Mouse (Mus musculus) kidney, postnatal 25 days (tissue): Measurements from ENCODE around the gene Dok4.

Experiments used
- DNase-seq, 2 experiments: peaks; one replicate each; pipeline ENCODE4 v3.0.0; 2021; ENCODE audit warnings: mixed read lengths in 2 of 2

The Dok4 gene

GRCm38 (mm10) chr8:94876197-94876730 is at the start of gene Dok4:
Dok4 (minus strand) TSS chr8:94876330.
- peak; percentile 95 to 96 for DNase-seq

DNA sequence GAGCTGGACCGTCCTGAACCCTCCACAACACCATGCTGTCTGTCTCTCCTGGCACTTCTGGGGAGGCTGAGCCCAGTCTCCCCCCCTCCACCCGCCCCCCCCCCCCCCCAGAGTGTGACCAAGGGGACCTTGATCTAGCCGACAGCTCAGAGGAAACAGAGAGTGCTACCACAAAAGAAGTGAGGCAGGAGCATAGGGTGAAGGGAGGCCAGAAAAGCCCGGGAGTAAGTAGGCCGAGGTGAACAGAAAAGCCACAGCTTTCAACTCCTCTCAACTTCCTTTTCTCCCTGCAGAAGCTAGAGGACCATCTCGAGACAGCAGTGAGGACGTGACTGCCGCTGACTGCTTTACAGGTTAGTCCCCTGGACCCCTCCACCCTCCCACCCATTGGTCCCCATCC is 47.3 kb upstream of the Dok4 start, which contains the start of gene Adgrg5:
Adgrg5 (plus strand) TSS at position 290 of the 400 bp plus-strand sequence.
- no peak for DNase-seq

DNA sequence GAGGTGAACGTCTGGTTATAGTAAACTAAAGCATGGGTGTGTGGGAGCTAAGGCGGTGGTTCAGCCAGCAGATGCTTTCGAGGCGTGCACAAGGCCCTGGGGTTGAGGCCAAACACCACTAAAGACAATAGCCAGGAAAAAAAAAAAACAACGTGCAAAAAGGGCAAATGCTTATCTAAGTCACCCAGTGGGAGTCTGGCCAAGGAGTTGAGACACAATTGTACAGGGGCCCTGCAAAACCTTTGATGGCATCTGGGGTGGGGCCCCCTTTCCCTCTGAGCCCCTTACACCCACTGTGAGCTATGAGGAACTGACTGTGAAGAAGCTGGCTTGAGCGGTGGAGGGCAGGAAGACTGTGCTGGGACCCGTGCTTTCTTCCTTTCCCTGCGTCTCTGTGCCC is 46.5 kb upstream of the Dok4 start:
- DNase-seq, result no peak

DNA sequence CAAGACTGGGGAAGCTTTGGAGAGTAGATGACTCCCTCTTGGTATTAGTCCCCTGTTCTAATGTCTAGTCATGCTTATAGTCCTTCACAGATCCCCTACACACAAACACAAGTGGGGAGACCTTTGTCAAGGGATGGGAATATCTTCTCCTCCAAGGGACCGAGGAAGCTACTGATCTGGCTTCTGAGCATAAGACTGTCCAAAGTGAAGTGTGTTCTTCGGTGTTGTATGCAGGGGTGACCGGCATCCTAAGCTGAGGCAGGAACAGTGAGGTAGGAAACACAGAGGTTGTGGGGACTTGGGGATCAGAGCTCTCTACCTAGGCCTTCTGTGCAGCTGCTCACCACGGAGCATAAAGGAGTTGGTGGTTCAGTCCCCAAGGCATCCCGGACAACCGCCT is 46.0 kb upstream of the Dok4 start:
- no peak for DNase-seq

DNA sequence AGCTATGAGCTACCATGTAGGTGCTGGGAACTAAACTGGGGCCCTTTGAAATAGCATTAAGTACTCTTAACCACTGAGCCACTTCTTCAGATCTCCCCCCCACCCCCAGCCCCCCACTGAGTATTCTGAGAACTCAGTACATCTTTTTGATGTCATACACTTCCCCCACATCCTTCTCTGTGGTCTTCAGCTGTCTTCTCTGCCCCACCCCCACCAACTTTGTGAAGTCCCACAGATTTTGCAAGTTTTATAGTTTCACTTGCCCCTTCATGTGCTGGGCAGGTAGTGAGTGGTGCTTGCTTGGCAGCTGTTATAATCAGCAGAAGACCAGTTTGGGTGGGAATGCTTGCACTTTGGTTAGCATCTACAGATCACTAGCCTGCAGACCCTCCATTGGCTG is 43.1 kb upstream of the Dok4 start:
- DNase-seq, result no peak

GRCm38 (mm10) chr8:94917851-94918495 is 41.8 kb upstream of the Dok4 start, which contains the start of gene Ccdc102a:
Ccdc102a (minus strand) TSS chr8:94918098.
- peak; percentile 54 to 77 for DNase-seq

DNA sequence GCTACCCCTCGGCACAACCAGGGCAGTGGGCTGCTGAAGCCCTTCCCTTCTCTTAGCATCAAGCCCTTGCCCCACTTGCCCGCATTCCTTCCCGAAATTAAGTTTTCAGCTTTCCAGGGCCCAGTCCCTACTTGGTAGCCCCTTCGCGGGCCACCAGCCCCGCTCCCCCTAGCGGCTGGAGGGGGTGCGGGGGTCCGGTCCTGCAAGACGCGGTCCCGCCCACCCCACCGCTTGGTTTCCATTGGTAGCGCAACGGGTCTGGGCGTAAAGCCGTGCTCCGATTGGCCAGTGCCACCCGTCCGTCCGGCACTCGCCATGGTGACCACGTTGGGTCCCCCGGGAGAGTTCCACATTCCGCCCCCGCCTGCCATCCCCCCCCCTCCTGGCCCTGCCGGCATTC is 41.2 kb upstream of the Dok4 start:
- peak; percentile 97 to 98 for DNase-seq

DNA sequence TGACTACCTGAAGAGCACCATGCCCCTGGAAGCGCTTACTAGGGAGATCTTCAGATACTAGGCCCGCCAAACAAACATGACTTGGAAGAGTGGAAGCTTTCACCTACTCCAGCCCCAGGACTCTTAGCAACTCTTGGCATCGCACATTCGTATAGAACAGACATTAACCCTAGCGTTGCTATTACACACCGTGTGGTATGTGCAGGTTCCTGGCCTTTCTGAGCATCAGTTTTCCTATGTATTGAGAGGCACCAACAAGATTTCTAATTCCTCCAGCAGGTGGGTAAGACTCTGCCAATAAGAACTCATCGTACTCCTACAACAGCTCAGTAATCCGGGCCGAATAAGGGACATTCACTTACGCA is 40.8 kb upstream of the Dok4 start:
- DNase-seq, result no peak

DNA sequence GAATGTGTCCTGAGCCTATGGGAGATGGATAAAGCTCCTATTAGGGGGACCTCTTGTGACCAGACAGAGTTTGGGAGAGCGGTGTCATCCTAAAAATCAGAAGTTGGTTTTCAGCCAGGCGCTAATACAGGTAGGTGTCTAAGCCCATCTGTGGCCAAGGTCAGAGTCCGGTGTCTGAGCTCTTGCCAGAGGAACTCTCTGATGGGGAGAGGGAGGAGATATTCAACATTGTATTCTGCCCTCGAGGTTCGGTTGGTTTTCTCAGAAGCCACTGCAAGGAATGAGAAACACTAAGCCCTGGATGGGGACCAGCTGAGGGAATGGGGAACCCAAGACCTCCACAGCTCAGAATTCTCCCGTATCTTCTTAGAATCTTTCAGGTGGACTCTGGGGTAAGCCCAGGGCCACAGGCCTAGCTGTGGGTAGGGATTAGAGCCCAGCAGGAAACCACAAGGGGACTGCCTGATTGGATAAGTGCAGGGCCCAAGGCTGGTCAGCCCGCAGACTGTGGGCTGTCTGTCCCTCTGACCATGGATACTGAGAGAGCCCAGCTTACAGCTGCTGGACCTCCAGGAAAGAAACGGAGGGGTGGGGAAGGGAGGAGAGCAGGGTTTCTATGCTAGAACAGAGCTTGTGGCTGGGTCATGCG is 40.3 kb upstream of the Dok4 start:
- DNase-seq, result no peak

DNA sequence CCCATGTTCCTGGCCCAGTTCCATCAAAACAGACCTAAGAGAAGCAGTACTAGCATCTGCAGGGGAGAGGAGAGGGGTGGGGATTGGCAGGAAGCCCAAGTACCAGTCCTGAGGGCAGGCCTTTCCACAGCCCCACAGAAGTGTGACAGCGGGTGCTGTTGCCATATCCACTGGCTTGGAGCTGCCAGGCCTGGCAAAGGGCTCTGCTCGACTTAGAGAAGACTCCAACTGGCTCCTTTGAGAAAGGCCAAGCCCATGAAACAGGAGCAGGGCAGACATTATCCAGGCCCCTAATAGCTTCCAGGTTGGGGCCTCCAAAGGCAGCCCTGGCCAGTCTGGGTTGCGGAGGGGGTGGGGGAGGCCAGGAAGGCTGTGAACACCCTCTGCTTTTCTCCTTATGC is 38.6 kb upstream of the Dok4 start:
- peak; percentile 56 to 78 for DNase-seq

DNA sequence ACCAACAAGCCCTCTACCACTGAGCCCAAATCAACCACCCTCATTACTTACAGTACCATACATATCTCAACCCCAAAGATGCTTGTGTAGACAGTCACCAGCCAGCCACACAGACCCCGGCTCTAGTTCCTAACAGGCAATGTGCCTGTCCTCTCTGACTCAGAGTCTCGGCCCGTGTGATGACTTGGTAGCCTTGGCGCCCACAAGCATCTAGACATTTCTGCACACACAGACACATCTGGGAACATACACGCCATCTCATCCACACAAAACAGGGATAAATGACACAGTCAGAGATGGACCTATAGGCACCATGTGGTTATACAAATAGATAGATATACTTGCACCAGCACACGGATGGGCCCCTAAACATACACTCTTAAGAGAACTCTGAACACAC is 38.1 kb upstream of the Dok4 start:
- no peak for DNase-seq

DNA sequence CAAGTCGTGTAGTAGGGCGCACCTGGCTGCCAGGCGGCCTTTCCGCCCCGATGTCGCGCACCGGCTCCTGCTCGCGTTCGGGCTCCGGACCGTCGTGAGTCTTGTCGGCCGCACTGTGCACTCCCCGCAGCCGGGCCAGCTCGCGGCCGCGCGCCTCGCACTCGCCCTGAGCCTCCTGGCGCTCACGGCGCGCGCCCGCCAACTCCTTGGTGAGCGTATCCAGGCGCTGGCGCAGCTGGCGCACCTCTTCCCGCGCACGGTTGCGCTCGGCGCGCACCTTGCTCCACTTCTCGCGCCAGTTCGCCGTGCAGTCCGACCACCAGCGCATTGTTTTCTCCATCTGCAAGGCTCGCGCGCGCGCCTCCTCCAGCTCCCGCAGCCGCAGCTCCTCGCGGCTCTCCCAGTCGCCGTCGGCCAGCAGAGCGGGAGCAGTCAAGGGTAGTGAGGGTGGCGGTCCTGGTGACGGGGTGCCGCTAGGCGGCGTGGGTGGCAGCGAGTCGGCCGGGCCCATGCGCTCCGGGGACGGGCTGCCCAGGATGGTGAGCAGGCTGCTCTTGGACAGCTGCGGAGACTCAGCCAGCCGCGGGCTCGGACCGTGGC is 37.0 kb upstream of the Dok4 start:
- DNase-seq, result peak; percentile 76 to 82

DNA sequence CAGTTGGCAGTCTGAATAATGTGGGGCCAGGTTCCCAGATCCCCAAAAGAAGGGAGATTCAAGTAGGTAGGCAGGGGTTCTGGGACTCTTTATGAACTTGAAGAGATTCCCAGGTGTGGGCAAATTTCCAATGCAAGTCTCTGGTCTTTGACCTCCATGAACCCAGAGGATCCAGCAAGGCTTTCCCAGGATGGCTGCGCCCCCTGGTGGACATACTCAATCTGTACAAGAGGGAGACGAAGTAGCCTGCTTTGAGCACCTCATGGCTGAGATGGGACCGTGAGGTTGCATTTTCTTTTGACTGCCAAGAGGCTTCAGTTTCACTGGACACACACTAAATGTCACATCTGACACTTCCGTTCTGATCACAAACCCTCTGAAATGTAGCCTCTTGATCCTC is 32.7 kb upstream of the Dok4 start:
- DNase-seq, result peak; percentile 90 to 92

DNA sequence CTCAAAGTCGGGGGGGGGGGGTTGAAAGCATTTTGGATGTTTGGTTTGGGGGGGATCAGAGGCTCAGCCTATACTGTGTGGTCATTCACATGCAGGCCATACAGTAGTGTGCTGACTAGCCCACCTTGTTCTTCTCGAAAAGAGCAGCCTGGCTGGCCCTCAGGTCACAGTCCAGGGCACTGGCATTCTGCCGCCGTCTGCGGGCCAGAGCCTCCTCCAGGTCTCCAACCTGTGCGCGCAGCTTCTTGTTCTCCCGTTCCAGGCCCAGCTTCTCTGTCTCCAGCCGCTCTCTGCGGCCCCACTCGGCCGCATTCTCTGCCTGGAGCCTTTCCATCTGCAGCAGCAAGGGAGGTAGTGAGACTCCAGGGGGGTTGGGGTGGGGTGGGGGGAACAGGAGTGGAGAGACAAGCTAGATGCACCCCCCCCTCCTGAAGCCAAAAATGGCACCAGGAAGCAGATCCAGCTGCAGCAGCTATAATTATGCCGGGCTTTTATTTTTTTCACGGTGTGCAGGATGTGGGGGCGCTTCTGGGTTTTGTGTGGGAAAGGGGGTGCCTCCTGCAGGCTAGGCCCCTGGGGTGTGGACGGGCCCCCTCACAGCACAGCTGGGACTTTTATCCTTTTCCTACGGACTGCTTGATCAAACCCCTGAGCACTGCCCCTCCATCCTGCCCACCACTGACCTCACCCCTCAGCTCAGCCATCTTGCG is 31.6 kb upstream of the Dok4 start:
- DNase-seq, result peak; percentile 80 to 89

DNA sequence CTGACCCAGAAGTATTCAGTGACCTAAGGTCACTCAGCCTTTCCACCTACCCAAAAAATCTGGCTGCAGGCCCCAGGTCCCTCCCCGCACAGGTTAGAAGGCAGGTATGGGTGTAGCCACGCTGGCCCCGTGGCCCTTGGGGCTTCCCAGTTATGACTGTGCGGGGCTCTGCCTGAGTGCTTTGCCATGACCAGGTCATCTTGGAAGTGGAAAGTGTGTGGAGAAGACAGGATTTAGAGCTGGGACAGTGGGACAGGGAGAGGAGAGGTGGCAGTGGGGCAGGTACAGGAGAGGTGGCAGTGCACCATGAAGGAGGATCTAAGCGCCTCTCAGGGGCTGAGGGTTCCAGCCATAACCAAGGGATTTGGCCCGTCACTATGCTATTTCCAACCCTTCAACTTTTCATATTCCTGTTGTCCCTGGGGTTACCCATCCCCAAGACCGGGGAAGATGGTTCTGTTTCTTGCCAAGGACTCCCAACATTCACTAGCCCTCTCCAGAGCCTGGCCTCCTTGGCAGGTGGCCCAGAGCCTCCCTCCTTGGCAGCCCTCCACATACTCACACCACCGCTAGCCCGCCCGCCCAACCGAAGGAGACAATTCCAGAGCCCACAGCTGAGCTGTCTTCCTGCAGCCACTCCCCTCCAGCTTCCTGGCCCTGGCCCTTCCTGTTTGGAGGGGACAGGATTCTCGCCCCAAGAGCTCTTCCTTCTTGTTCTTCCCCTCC is 28.5 kb upstream of the Dok4 start:
- peak; percentile 96 to 97 for DNase-seq

GRCm38 (mm10) chr8:94903709-94904108 is 27.6 kb upstream of the Dok4 start:
- DNase-seq, result peak; percentile 41 to 60

DNA sequence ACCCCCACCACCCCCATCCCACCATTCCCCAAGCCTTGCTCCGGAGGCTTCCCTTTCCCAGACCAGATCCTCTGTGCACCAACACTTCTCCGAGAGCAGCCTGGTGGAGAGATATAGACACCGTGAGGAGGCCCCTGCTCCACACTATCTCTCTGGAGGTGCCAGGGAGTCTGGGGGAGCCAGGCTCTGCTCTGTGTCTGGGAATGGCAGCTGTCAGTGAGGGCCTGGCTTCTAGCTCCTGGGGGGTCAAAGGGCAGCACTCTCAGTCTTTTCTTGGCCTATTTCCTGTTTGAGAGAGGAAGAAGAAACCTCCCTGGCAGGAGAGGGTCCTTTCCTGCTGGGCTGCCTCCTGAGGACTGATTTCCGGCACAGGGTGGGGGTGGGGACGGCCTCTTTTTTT is 24.9 kb upstream of the Dok4 start:
- peak in 1 of 2 experiments; percentile 26 for DNase-seq

GRCm38 (mm10) chr8:94900617-94901016 is 24.5 kb upstream of the Dok4 start:
- DNase-seq, result peak in 1 of 2 experiments; percentile 14

DNA sequence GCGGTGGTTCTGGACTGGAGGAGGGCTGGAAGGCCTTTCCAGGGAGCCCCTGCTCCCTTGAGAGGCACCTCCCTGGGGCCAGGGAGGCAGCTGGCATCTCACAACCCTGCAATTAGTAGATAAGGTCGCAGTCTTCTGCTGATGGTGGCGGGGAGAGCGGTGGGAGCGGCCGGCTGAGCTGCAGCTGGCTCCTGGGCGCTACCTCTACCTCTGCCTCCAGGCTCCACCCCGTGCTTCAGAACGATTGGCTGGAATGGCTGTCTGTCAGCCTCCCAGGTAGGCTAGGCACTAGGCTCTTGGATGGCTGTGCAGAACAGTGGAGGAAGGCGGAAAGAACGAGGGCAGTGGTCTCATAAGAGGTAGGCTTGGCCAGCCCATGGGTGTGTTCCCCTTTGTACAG is 23.1 kb upstream of the Dok4 start:
- DNase-seq, result peak; percentile 55 to 81

DNA sequence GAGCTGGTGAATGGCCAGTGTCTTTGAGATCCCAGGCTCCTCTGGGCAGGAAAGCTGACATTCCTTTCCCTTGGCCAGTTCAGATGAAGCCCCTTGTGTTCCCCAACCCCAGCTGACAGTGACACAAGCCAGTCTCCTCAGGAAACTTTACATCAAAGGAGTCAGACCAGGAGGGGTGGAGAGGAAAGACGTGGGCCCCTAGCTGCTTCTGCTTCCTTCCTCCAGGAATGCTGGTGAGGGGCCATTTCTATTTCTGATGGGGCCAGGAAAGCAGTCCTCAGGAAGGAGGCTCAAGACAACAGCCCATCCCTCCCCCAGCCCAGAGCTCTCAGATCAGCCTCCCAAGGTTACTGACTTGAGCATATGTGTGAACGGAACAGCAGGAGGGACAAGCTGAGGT is 16.8 kb upstream of the Dok4 start:
- no peak for DNase-seq

GRCm38 (mm10) chr8:94888383-94889036 is 12.4 kb upstream of the Dok4 start:
- DNase-seq, result no peak

- no peak for DNase-seq
Observed at GRCm38 (mm10) chr8:94880742-94881141, 4.6 kb upstream of the Dok4 start.
